Mouse (Mus musculus): Measurements from ENCODE around the gene Entpd1.

Gene Entpd1

GRCm38 (mm10) chr19:40788004-40788714 lies 176.0 kb downstream of the Entpd1 start:
- in situ Hi-C loops (cut with MboI; ENCODE audit: low sequenced_read_pairs): no loop called here

- in situ Hi-C loops (cut with MboI; ENCODE audit: low sequenced_read_pairs): no loop called here
Observed at GRCm38 (mm10) chr19:40788715-40789084, 176.5 kb downstream of the Entpd1 start.
